Mouse (Mus musculus) stomach, embryonic 15.5 days (tissue): Measurements from ENCODE around the gene Abca7. TPM values are rescaled to one million over a fixed set of nuclear protein-coding genes. Genes with fewer than 3 reads are reported as not detected.

Experiments used
- ATAC-seq: fragments of 200-750 bp; cut with Nextera tagmentation; 2 replicates; pipeline ENCODE4 v1.8.0; 2017; ENCODE audit warnings: low read depth, moderate number of reproducible peaks, moderate TSS enrichment; ENCODE audit not compliant: insufficient read depth, low FRiP score
- H3K27ac ChIP-seq: fragments of 300-500 bp; sonication (generic); 2 replicates; pipeline ENCODE4 v1.5.1; 2015; ENCODE audit warnings: mild to moderate bottlenecking, inconsistent platforms
- H3K27me3 ChIP-seq: fragments of 300-500 bp; sonication (generic); replicated peaks from 2 replicates; pipeline ENCODE4 v1.6.1; 2015; ENCODE audit warnings: inconsistent platforms
- H3K36me3 ChIP-seq: fragments of 300-500 bp; sonication (generic); 2 replicates; pipeline ENCODE4 v1.6.1; 2015; ENCODE audit warnings: inconsistent platforms
- H3K4me1 ChIP-seq: fragments of 300-500 bp; sonication (generic); 2 replicates; pipeline ENCODE4 v1.6.1; 2015; ENCODE audit warnings: inconsistent platforms
- H3K4me2 ChIP-seq: fragments of 300-500 bp; sonication (generic); 2 replicates; pipeline ENCODE4 v1.6.1; 2015; ENCODE audit warnings: mild to moderate bottlenecking, inconsistent platforms
- H3K4me3 ChIP-seq: fragments of 300-500 bp; sonication (generic); replicated peaks from 2 replicates; pipeline ENCODE4 v1.5.1; 2015; ENCODE audit warnings: inconsistent platforms
- H3K9ac ChIP-seq: fragments of 300-500 bp; sonication (generic); 2 replicates; pipeline ENCODE4 v1.6.1; 2015; ENCODE audit warnings: inconsistent platforms
- H3K9me3 ChIP-seq: fragments of 300-500 bp; sonication (generic); 2 replicates; pipeline ENCODE4 v1.6.1; 2016; ENCODE audit warnings: inconsistent platforms
- WGBS: fragments of 180-500 bp; shearing (Covaris S2); methylation state at CpG from one replicate; pipeline ENCODE4 v1.1.7; 2015; 5-methylcytosine and 5-hydroxymethylcytosine counted together
- polyA plus RNA-seq: library from polyadenylated mRNA; unstranded; fragments of >200 nt; fragmentation: Nextera tagmentation; extraction: Ambion mirVana; gene quantifications from 2 replicates; pipeline ENCODE4 v1.2.1, GENCODE M21; 2015

Gene Abca7
- polyA plus RNA-seq, 1 experiment from 2014 or later, result 4.8 TPM

GRCm38 (mm10) chr10:80024229-80025043 lies 28.1 kb downstream of the Abca7 start:
- H3K27me3 ChIP-seq, result no peaks in the 10 kb centered on the region
- ATAC-seq, result no peak
- 74% methylated on average over 15 of the region's 15 CpGs for whole genome bisulfite sequencing
- H3K4me2 ChIP-seq, result no peak overlapping the region
- no peaks in the 10 kb centered on the region for H3K9me3 ChIP-seq
- H3K9ac ChIP-seq, result no peak overlapping the region
- peaks cover 21% of the 10 kb centered on the region; the same call in 1 of the 2 replicates for H3K4me1 ChIP-seq
- H3K27ac ChIP-seq, result peak overlapping the region; percentile 8; the same call in 1 of the 2 replicates
- no peak overlapping the region for H3K4me3 ChIP-seq
- no peaks in the 10 kb centered on the region for H3K36me3 ChIP-seq

- Histone ChIP-seq H3K9ac (no peak overlapping the region), H3K9me3 (no peaks in the 10 kb centered on the region), H3K36me3 (no peaks in the 10 kb centered on the region), H3K4me1 (peaks cover 16% of the 10 kb centered on the region; the same call in 1 of the 2 replicates), H3K4me3 (no peak overlapping the region), H3K4me2 (no peak overlapping the region), H3K27ac (no peak overlapping the region), H3K27me3 (no peaks in the 10 kb centered on the region)
- 60% methylated on average over 4 of the region's 4 CpGs for WGBS
- no peak for ATAC-seq
These were observed 28.7 kb downstream of the Abca7 start for GRCm38 (mm10) chr10:80025044-80025347.

GRCm38 (mm10) chr10:80025463-80025862 lies 29.2 kb downstream of the Abca7 start:
- no peak overlapping the region for H3K27ac ChIP-seq
- H3K4me1 ChIP-seq, result peaks cover 11% of the 10 kb centered on the region; the same call in 1 of the 2 replicates
- no peak overlapping the region for H3K4me2 ChIP-seq
- no peaks in the 10 kb centered on the region for H3K27me3 ChIP-seq
- no peaks in the 10 kb centered on the region for H3K9me3 ChIP-seq
- H3K36me3 ChIP-seq, result no peaks in the 10 kb centered on the region
- ATAC-seq, result no peak
- H3K9ac ChIP-seq, result no peak overlapping the region
- no peak overlapping the region for H3K4me3 ChIP-seq
- 67% methylated on average over 10 of the region's 10 CpGs for WGBS

- 0 out of 2 replicates have a peak, but pooled peaks cover 8% of the 10 kb centered on the region for H3K4me1 ChIP-seq
- no peak overlapping the region for H3K4me2 ChIP-seq
- no peaks in the 10 kb centered on the region for H3K27me3 ChIP-seq
- ATAC-seq, result no peak
- no peak overlapping the region for H3K27ac ChIP-seq
- no peak overlapping the region for H3K9ac ChIP-seq
- no peaks in the 10 kb centered on the region for H3K9me3 ChIP-seq
- no peaks in the 10 kb centered on the region for H3K36me3 ChIP-seq
- 62% methylated on average over 12 of the region's 12 CpGs for WGBS
- no peak overlapping the region for H3K4me3 ChIP-seq
These were observed 29.6 kb downstream of the Abca7 start for GRCm38 (mm10) chr10:80025889-80026288.

DNA sequence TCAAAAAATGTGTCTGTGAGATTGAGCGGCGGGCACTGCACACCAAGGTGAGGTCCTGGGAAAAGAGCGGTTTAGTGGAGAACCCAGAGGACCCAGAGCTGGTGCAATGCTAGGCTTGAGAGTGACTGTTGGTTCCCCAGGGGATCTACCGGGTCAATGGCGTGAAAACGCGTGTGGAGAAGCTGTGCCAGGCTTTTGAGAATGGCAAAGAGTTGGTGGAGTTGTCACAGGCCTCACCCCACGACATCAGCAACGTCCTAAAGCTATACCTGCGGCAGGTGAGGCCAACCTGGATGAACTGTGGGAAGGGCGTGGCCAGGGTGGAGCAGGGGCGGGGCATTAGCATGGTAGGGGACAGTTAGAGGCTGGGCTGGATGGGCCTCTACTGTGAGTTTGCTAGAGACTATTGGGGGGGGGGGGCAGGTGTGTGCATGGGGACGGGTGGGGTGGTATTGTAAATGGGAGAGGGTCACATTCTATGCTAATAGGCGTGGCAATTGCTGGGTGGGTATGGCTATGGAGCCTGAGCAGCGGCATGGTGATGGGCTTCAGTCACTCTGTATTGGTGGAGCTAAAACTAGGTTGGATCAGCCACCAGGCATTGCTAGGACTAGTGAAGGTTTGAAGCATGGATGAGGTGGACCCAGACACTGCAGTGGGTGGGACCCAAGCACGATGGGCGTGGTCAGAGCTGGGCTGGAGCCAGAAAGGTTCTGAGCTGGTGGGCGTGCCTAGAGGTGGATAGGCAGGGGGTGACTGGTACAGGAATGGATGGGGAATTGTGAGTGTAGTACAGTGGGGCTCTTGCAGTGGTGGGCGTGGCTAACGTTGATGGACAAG lies 31.6 kb downstream of the Abca7 start:
- no peak overlapping the region for H3K9ac ChIP-seq
- no peak overlapping the region for H3K4me3 ChIP-seq
- peaks cover 14% of the 10 kb centered on the region for H3K4me1 ChIP-seq
- no peak overlapping the region for H3K27ac ChIP-seq
- ATAC-seq, result 0 out of 2 replicates have a peak, but pooled peaks have one; percentile 34
- no peaks in the 10 kb centered on the region for H3K27me3 ChIP-seq
- WGBS, result 71% methylated on average over 20 of the region's 20 CpGs
- no peaks in the 10 kb centered on the region for H3K9me3 ChIP-seq
- H3K4me2 ChIP-seq, result no peak overlapping the region
- H3K36me3 ChIP-seq, result no peaks in the 10 kb centered on the region

DNA sequence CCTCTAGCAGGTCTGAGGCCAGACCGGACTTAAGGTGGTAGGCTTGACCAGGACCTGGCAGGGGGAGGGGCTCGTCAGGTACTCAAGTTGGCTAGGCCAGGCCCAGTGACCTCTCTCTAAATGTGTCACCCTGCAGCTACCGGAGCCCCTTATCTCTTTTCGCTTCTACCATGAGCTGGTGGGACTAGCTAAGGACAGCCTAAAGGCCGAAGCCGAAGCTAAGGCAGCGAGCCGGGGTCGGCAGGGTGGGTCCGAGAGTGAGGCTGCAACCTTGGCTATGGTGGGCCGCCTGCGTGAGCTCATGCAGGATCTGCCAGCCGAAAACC lies 32.2 kb downstream of the Abca7 start:
- Histone ChIP-seq H3K27me3 (no peaks in the 10 kb centered on the region), H3K36me3 (no peaks in the 10 kb centered on the region), H3K27ac (no peak overlapping the region), H3K4me1 (peaks cover 19% of the 10 kb centered on the region), H3K4me2 (no peak overlapping the region), H3K4me3 (no peak overlapping the region), H3K9me3 (no peaks in the 10 kb centered on the region), H3K9ac (no peak overlapping the region)
- ATAC-seq, result no peak
- 93% methylated on average over 13 of the region's 13 CpGs for whole genome bisulfite sequencing

- no peak overlapping the region for H3K4me3 ChIP-seq
- ATAC-seq, result no peak
- H3K4me2 ChIP-seq, result no peak overlapping the region
- H3K36me3 ChIP-seq, result peaks cover under 1% of the 10 kb centered on the region; the same call in 1 of the 2 replicates
- H3K27me3 ChIP-seq, result no peaks in the 10 kb centered on the region
- H3K27ac ChIP-seq, result no peak overlapping the region
- H3K9ac ChIP-seq, result no peak overlapping the region
- no peaks in the 10 kb centered on the region for H3K9me3 ChIP-seq
- H3K4me1 ChIP-seq, result peaks cover 23% of the 10 kb centered on the region
- WGBS, result 88% methylated on average over 7 of the region's 9 CpGs
These were observed 33.9 kb downstream of the Abca7 start for GRCm38 (mm10) chr10:80030191-80030590.

DNA sequence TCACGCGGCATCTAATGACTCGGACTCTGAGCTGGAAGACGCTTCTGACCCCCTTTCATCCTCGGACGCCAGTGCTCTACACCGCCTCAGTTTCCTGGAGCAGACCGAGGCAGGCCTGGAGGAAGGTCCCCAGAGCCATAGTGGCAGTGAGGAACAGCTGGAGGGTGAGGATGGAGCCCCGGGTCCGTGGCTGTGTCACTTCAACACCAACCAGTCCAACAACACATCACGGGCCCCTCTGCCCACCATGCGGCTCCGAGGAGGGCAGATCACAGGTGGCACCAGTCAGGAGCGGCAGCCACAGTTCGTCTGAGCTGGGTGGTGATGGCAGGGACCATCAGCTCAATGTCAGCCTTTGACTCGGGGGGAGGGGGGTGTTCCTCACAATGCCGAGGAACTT lies 34.4 kb downstream of the Abca7 start:
- ATAC-seq, result no peak
- no peak overlapping the region for H3K4me2 ChIP-seq
- peaks cover 23% of the 10 kb centered on the region for H3K4me1 ChIP-seq
- no peak overlapping the region for H3K27ac ChIP-seq
- no peak overlapping the region for H3K9ac ChIP-seq
- peaks cover 6% of the 10 kb centered on the region for H3K36me3 ChIP-seq
- no peak overlapping the region for H3K4me3 ChIP-seq
- H3K27me3 ChIP-seq, result no peaks in the 10 kb centered on the region
- WGBS, result 82% methylated on average over 17 of the region's 17 CpGs
- H3K9me3 ChIP-seq, result no peaks in the 10 kb centered on the region

DNA sequence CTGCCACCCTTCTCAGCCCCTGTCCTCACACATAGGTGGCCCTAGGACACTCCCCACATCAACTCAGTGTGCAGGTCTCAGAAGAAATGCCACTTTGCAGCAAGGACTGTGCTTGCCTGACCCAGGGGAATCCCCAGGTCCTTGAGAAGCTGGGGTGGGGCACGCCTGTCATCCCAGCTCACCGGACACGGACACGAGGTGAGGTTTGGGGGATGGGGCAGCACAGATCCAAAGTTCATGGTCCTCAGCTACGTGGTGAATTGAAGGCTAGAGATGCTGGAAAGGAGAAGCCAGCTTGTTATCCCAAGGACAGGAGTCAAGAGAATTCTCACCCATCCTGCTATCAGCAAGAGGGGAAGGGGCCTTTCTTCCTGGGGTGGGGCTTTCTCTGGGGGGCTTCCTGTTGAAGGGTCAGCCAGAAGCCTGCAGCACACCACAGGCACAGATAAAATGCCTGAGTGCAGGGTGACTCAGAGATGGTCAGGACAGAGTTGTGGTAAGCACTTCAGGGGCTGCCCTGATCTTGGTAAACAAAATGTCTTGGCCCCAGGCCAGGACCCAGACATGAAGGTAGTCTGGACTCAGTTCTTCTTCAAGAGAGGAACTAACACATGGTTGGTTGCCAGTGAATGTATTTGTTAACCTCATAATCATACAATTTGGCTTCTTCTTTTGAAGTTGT lies 36.6 kb downstream of the Abca7 start:
- peak; percentile 38; the same call in 1 of the 2 replicates for ATAC-seq
- H3K9ac ChIP-seq, result no peak overlapping the region
- 0 out of 2 replicates have a peak overlapping the region, but pooled peaks have one; percentile 16 for H3K4me2 ChIP-seq
- 32% methylated on average over 5 of the region's 5 CpGs for WGBS
- peaks cover 28% of the 10 kb centered on the region for H3K36me3 ChIP-seq
- peak overlapping the region; percentile 86 for H3K27ac ChIP-seq
- no peaks in the 10 kb centered on the region for H3K27me3 ChIP-seq
- peaks cover 25% of the 10 kb centered on the region for H3K4me1 ChIP-seq
- no peak overlapping the region for H3K4me3 ChIP-seq
- no peaks in the 10 kb centered on the region for H3K9me3 ChIP-seq

- peak; percentile 19; the same call in 1 of the 2 replicates for ATAC-seq
- WGBS, result 25% methylated on average over 9 of the region's 9 CpGs
- Histone ChIP-seq H3K4me2 (no peak overlapping the region), H3K9me3 (no peaks in the 10 kb centered on the region), H3K27me3 (no peaks in the 10 kb centered on the region), H3K4me1 (peaks cover 33% of the 10 kb centered on the region), H3K27ac (peak overlapping the region; percentile 86), H3K9ac (no peak overlapping the region), H3K36me3 (peaks cover 30% of the 10 kb centered on the region), H3K4me3 (no peak overlapping the region)
These were observed 37.5 kb downstream of the Abca7 start for GRCm38 (mm10) chr10:80033511-80034391.

DNA sequence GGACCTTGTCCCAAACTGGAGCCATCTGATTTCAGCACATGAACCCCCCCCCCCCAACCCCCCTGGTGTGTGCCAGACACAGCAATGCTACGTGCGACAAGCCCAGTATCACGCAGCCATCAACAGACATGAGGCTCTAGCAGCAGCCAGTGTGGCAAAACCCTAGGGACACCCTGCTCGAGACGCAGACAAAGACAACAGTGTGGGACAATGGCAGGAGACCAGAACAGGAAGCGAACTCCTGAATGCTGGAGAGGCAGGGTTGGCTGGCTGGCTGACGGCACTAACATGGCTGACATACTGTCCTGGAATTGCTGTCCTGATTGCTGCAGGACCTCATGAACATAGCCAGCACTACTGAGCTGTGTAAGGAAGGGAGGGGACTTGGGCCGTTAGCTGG lies 38.9 kb downstream of the Abca7 start:
- peaks cover 34% of the 10 kb centered on the region for H3K4me1 ChIP-seq
- no peak overlapping the region for H3K4me2 ChIP-seq
- ATAC-seq, result no peak
- no peak overlapping the region for H3K9ac ChIP-seq
- no peaks in the 10 kb centered on the region for H3K9me3 ChIP-seq
- H3K36me3 ChIP-seq, result peaks cover 30% of the 10 kb centered on the region
- H3K4me3 ChIP-seq, result no peak overlapping the region
- H3K27ac ChIP-seq, result peak overlapping the region; percentile 16; the same call in 1 of the 2 replicates
- H3K27me3 ChIP-seq, result no peaks in the 10 kb centered on the region
- 88% methylated on average over 8 of the region's 8 CpGs for WGBS
